Mouse (Mus musculus) heart, adult 2 months (tissue): ENCODE measurements around the gene Pnrc2.

ENCODE experiments used
- CTCF ChIP-seq: fragments of 200-600 bp; IDR thresholded peaks from 2 replicates; pipeline ENCODE4 v1.8.1; 2022; ENCODE audit warnings: antibody characterized with exemption, mild to moderate bottlenecking, moderate library complexity
- EP300 ChIP-seq: fragments of 200-500 bp; IDR thresholded peaks from 2 replicates; pipeline ENCODE4 v1.6.1; 2011; ENCODE audit warnings: low read depth, low read length, control low read depth; ENCODE audit not compliant: insufficient read depth
- POLR2A ChIP-seq: fragments of 200-500 bp; IDR thresholded peaks from 2 replicates; pipeline ENCODE4 v1.6.1; 2011; ENCODE audit warnings: mild to moderate bottlenecking, low read depth, low read length, control low read depth; ENCODE audit not compliant: insufficient read depth

DNA sequence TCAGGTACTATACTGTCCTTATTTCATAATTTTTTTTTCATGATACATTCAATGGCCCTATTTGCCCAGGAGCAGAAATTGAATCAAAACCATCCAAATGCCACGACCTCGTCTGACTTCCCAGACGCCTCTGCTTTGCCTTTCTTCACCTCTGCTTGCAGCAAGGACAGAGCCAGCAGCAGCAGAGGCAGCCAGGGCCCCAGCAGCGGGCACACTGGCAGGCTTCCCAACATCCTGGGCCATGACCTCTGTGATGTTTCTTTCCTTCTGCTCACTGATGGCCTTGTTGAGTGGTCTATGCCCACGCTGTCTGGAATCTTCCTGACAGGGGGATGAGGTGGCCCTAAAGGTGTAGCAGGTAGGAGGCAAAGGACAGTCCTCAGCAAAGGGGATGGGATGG, 26.1 kb downstream of the Pnrc2 start:
- TF ChIP-seq POLR2A (no peak), CTCF (no peak), EP300 (peak; percentile 51; the same call in 1 of the 2 replicates)
